Mouse (Mus musculus): ENCODE measurements at regions not wholly inside any gene's neighbourhood (a gene's known extent, or its start where the extent isn't known, plus 50 kb on each side); places are given as distances from the start of the nearest gene placed in this dataset.
"Not testable (repeated sequence)": the region's sequence is repeated elsewhere in the genome, so short reads cannot be mapped to it uniquely, and the experiment has no call there.

DNA sequence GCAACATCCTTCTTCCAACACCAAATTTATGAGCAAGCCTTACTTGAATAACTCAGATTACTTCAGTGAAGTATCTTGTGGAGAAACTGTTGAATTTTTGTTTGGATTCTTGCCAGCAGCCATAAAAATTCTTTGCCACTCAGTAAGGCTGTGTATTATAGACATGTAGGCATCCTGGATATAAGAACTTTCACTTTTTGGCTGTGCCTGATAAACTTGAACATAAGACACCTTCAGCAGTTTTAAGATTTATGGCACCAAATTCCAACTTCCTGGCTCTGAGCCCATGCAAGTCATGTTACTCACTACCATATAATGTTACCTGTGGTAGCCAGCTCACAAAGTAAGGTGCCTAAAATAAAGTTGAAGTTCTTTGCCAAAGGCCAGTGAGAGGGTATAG is 159.3 kb downstream of the Wdr11 start:
- Histone ChIP-seq H3K4me1 (no peaks in the 10 kb centered on the region), H3K4me2 (no peak overlapping the region), H3K9ac (replicated peaks) (no peak overlapping the region), H3K9me3 (replicated peaks) (peaks cover 5% of the 10 kb centered on the region; the same call in 1 of the 2 replicates), H3K27me3 (replicated peaks) (no peaks in the 10 kb centered on the region), H3K4me3 (replicated peaks) (no peak overlapping the region), H3K36me3 (no peaks in the 10 kb centered on the region), H3K27ac (replicated peaks) (no peak overlapping the region)
- ATAC-seq (ENCODE audit: low FRiP score) = no peak

DNA sequence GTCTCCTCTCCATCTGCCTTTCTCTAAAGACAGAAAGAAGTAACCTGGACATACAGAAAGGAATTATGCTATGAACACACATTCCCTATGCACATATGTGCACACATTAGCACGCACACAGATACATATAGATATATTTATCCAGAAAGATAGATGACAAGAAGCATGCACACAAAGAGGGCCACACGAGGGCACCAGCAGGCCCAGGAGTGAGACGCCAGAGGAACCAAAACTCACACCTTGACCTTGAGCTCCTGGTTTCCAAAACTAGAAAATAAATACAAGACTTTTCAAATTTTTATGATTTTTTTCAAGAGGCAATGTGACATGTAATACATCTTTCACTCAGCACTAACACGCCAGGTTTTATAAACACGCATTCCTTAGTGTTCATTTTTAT is 163.1 kb downstream of the Wdr11 start:
- Histone ChIP-seq H3K9ac (replicated peaks) (no peak overlapping the region), H3K27ac (replicated peaks) (no peak overlapping the region), H3K27me3 (replicated peaks) (no peaks in the 10 kb centered on the region), H3K4me3 (replicated peaks) (no peak overlapping the region), H3K36me3 (no peaks in the 10 kb centered on the region), H3K4me1 (no peaks in the 10 kb centered on the region), H3K4me2 (no peak overlapping the region), H3K9me3 (replicated peaks) (no peaks in the 10 kb centered on the region)
- no peak for ATAC-seq (ENCODE audit: low FRiP score)
- 81% methylated on average over 5 of the region's 5 CpGs for WGBS

DNA sequence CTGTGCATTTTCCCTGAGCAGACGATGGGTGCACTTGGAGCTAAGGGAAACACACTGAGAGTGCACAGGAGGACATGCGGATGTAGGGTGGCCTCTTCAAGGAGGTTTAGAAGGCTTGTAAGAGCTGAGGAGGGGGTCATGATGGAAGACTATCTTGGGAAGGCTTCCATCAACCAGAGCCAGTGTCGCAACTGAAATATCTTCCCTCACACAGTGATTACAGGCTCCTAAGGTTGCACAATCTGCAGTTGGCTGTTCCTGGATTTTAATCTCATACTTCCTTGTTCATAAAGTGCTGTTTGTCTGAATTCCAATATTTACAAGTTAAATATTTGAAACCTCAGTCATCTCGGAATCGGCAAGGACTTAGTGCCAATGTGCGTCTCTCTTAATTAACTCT is 164.5 kb downstream of the Wdr11 start:
- H3K27me3 ChIP-seq (replicated peaks) = no peaks in the 10 kb centered on the region
- H3K9ac ChIP-seq (replicated peaks) = no peak overlapping the region
- no peak for ATAC-seq (ENCODE audit: low FRiP score)
- no peaks in the 10 kb centered on the region for H3K36me3 ChIP-seq
- no peak overlapping the region for H3K27ac ChIP-seq (replicated peaks)
- H3K4me3 ChIP-seq (replicated peaks) = no peak overlapping the region
- no peaks in the 10 kb centered on the region for H3K4me1 ChIP-seq
- 92% methylated on average over 6 of the region's 6 CpGs for WGBS
- H3K4me2 ChIP-seq = no peak overlapping the region
- no peaks in the 10 kb centered on the region for H3K9me3 ChIP-seq (replicated peaks)

DNA sequence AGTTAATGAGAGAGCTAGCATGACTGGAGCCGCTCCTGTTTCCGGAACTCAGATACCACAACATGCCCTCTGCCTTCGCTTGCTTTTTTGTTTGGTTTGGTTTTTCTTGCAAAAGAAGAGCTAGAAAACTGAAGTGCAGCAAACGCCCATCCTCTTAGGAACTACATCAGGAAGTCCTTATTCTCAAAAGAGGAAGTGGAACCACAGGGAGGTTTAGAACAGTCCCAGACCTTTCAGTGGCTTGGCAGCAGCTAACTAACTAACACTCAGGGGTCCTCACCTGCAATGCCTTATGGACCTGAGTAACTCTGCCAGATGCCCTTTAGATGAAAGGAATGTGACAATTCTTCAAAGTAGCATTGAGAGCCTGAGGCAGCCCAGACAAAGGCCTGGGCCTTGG is 168.2 kb downstream of the Wdr11 start:
- H3K27ac ChIP-seq (replicated peaks) = no peak overlapping the region
- 83% methylated on average over 4 of the region's 4 CpGs for WGBS
- no peaks in the 10 kb centered on the region for H3K36me3 ChIP-seq
- H3K9me3 ChIP-seq (replicated peaks) = no peaks in the 10 kb centered on the region
- peaks cover 5% of the 10 kb centered on the region; the same call in 1 of the 2 replicates for H3K4me1 ChIP-seq
- H3K27me3 ChIP-seq (replicated peaks) = no peaks in the 10 kb centered on the region
- ATAC-seq (ENCODE audit: low FRiP score) = no peak
- no peak overlapping the region for H3K4me3 ChIP-seq (replicated peaks)
- no peak overlapping the region for H3K4me2 ChIP-seq
- no peak overlapping the region for H3K9ac ChIP-seq (replicated peaks)

DNA sequence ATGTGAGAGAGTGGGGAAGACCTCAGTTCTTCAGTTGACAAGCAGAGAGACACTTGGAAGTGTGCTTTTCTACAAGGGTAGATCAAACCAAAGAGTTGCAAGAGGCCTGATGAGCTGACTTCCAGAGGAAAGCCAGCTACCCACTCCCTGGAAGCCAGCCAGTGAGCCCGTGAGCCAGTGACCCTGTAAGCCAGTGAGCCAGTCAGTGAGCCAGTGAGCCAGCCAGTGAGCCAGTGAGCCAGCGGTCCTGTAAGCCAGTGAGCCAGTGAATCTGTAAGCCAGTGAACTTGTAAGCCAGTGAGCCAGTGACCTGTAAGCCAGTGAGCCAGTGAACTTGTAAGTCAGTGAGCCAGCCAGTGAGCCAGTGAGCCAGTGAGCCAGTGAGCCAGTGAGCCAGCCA is 168.7 kb downstream of the Wdr11 start:
- no peak overlapping the region for H3K4me2 ChIP-seq

DNA sequence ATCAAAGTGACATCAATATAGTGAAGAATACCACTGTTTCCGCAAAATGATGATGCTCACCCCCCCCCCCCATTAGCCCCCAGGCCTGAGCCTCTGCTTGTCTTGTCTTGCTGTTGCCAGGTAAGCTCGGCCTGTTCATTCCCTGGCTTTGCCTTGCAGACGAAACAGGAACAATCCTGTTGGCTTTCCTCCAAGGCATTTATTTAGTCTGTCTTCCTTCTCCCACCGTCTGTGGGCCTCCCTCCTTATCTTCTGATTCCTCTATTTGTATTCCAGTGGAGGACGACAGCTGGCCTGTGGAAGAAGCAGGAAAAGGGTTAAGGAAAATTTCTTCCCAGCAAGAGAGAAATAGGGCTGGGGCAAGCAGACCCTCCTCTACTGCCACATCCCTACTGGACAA is 172.1 kb downstream of the Wdr11 start:
- Histone ChIP-seq H3K4me3 (replicated peaks) (no peak overlapping the region), H3K9ac (replicated peaks) (no peak overlapping the region), H3K9me3 (replicated peaks) (no peaks in the 10 kb centered on the region), H3K4me2 (no peak overlapping the region), H3K27me3 (replicated peaks) (no peaks in the 10 kb centered on the region), H3K4me1 (peaks cover 5% of the 10 kb centered on the region; the same call in 1 of the 2 replicates), H3K36me3 (no peaks in the 10 kb centered on the region), H3K27ac (replicated peaks) (no peak overlapping the region)
- ATAC-seq (ENCODE audit: low FRiP score) = no peak
- WGBS = 34% methylated on average over 5 of the region's 5 CpGs

More for the DNA sequence above, 168.7 kb downstream of the Wdr11 start:
- no peaks in the 10 kb centered on the region for H3K27me3 ChIP-seq (replicated peaks)
- no peak overlapping the region for H3K9ac ChIP-seq (replicated peaks)
- peaks cover 5% of the 10 kb centered on the region; the same call in 1 of the 2 replicates for H3K4me1 ChIP-seq
- no peak for ATAC-seq (ENCODE audit: low FRiP score)
- H3K9me3 ChIP-seq (replicated peaks) = no peaks in the 10 kb centered on the region
- H3K36me3 ChIP-seq = no peaks in the 10 kb centered on the region
- H3K27ac ChIP-seq (replicated peaks) = no peak overlapping the region
- no peak overlapping the region for H3K4me3 ChIP-seq (replicated peaks)
- 86% methylated on average over 2 of the region's 2 CpGs for WGBS

DNA sequence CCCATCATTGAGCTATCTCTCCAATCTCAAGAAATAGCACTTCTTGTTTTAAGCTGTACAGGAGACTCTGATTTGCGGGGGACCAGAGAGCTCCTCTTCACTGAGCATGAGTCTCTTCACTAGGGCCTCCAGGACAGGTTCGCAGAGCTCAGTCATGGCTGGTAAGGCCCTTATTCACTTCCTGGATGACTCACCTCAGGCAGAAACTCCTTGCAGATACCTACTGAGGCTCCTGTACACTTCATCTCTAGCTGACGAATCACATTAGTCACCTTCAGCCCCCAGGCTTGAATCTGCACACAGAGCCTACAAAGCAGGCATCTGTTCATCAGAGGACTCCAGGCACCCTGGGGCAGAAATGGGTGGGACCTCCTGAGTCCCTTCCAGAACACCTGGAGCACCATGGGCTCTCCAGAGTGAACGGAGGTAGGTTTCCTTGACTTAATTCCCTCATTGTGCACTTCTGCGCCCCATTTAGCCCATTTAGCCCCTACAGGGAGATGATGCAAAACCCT is 172.8 kb downstream of the Wdr11 start:
- no peaks in the 10 kb centered on the region for H3K9me3 ChIP-seq (replicated peaks)
- no peaks in the 10 kb centered on the region for H3K36me3 ChIP-seq
- no peak overlapping the region for H3K4me2 ChIP-seq
- H3K4me3 ChIP-seq (replicated peaks) = no peak overlapping the region
- ATAC-seq (ENCODE audit: low FRiP score) = no peak
- H3K27me3 ChIP-seq (replicated peaks) = no peaks in the 10 kb centered on the region
- H3K4me1 ChIP-seq = peaks cover 5% of the 10 kb centered on the region; the same call in 1 of the 2 replicates
- H3K9ac ChIP-seq (replicated peaks) = no peak overlapping the region
- WGBS = 91% methylated on average over 5 of the region's 5 CpGs
- no peak overlapping the region for H3K27ac ChIP-seq (replicated peaks)

DNA sequence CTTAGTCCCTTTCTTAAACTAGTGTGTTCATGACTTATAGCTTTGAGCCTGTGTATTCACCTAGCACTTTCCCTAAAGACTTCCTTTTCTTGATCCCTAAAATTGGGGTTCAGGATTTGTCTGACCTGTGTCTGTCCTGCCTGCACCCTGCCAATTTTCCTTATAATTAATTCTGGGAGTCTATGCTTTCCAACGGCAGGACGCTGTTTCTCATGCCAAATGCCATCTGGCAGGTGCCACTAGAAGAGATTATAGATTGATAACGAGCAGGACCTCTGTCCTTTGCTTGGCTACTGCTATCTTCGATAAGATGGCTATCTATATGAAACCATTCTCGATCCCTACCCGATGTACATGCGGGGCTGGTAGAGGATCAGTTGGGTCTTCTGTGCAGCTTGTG is 174.0 kb downstream of the Wdr11 start:
- no peaks in the 10 kb centered on the region for H3K27me3 ChIP-seq (replicated peaks)
- H3K9me3 ChIP-seq (replicated peaks) = no peaks in the 10 kb centered on the region
- no peak overlapping the region for H3K4me2 ChIP-seq
- no peak overlapping the region for H3K4me3 ChIP-seq (replicated peaks)
- H3K9ac ChIP-seq (replicated peaks) = no peak overlapping the region
- H3K36me3 ChIP-seq = no peaks in the 10 kb centered on the region
- H3K4me1 ChIP-seq = peaks cover 5% of the 10 kb centered on the region; the same call in 1 of the 2 replicates
- WGBS = 84% methylated on average over 7 of the region's 7 CpGs
- no peak for ATAC-seq (ENCODE audit: low FRiP score)
- no peak overlapping the region for H3K27ac ChIP-seq (replicated peaks)

DNA sequence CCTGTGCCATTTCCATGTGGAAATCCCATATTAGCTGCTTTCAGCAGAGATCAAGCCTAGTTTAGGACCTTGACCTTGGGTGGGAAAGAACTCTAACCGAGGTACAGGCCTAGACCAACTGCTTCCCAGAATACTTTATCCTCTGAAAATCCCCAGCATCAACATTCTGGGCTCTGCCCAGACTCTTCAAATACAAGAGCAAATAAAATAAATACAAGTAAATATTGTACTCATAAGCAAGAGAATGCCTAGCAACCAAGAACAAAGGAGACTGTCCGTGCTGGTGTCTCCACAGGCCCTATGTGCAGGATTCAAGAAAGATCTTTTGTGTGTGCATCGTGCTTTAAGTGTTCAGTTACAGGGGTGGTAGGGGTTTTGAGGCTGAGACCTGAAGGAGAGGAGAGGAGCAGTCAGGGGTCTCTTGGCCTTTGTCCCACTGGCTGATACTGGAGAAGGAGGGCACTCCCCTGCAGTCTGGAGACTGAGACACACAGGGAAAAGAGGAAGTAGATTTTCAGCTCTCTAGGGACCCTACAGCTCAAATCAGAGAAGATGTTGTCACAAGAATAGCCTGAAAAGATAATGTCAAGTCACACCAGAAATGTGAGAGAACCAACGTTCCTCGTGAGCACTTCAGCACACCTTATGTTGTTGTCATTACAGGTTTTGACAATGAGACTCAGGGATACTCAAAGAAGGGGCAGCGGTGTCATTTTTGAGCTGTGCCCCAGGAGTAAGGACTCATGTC is 174.6 kb downstream of the Wdr11 start:
- no peaks in the 10 kb centered on the region for H3K36me3 ChIP-seq
- H3K27ac ChIP-seq (replicated peaks) = no peak overlapping the region
- H3K4me2 ChIP-seq = no peak overlapping the region
- no peak overlapping the region for H3K4me3 ChIP-seq (replicated peaks)
- WGBS = 78% methylated on average over 6 of the region's 6 CpGs
- no peak for ATAC-seq (ENCODE audit: low FRiP score)
- peaks cover 5% of the 10 kb centered on the region; the same call in 1 of the 2 replicates for H3K4me1 ChIP-seq
- H3K27me3 ChIP-seq (replicated peaks) = no peaks in the 10 kb centered on the region
- no peaks in the 10 kb centered on the region for H3K9me3 ChIP-seq (replicated peaks)
- no peak overlapping the region for H3K9ac ChIP-seq (replicated peaks)

DNA sequence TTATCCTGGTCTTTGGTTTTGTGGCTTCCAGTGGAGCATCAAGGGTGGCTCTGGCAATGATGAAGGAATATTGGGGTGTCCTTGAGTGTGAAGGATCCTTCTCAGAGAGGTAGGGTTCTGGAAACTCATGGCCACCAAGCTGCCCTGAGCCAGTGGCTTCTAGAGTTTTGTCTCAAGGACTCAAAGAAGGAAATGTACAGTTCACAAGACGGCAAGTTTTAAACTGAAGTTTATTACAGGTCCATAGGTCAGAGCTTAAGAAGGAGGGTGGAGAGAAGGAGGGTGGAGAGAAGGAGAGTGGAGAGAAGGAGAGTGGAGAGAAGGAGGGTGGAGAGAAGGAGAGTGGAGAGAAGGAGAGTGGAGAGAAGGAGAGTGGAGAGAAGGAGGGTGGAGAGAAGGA is 178.0 kb downstream of the Wdr11 start:
- H3K36me3 ChIP-seq; H3K9me3 ChIP-seq (replicated peaks); H3K27ac ChIP-seq (replicated peaks); H3K9ac ChIP-seq (replicated peaks); H3K4me2 ChIP-seq; ATAC-seq (ENCODE audit: low FRiP score); H3K4me3 ChIP-seq (replicated peaks); H3K27me3 ChIP-seq (replicated peaks): not testable (repeated sequence)
- H3K4me1 ChIP-seq = peaks cover 20% of the 10 kb centered on the region
- WGBS = 85% methylated on average over 1 of the region's 1 CpGs

DNA sequence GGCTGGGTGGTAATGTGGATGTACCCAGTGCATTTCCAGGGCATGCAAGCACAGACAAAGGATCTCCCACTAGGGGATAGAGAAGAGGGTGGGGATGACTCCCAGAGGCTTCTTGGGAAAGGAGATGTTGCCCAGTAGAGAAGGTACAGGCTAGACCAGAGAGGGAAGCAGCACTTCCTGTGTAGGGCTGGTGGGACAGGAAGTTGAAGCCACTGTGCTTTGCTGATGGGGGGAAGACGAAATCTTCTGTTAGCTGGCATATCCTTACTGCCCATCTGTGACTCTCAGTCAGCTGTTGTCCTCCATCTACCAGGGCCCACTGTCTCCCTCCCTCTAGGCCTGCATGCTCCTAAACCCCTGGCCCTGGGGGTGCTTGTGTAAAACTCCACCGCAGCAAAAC is 180.2 kb downstream of the Wdr11 start:
- Histone ChIP-seq H3K4me1 (peaks cover 21% of the 10 kb centered on the region), H3K9ac (replicated peaks) (no peak overlapping the region), H3K4me2 (no peak overlapping the region), H3K4me3 (replicated peaks) (no peak overlapping the region), H3K36me3 (no peaks in the 10 kb centered on the region), H3K9me3 (replicated peaks) (no peaks in the 10 kb centered on the region), H3K27ac (replicated peaks) (no peak overlapping the region), H3K27me3 (replicated peaks) (0 out of 2 replicates have a peak, but pooled peaks cover 3% of the 10 kb centered on the region)
- no peak for ATAC-seq (ENCODE audit: low FRiP score)
- WGBS = 82% methylated on average over 2 of the region's 2 CpGs

DNA sequence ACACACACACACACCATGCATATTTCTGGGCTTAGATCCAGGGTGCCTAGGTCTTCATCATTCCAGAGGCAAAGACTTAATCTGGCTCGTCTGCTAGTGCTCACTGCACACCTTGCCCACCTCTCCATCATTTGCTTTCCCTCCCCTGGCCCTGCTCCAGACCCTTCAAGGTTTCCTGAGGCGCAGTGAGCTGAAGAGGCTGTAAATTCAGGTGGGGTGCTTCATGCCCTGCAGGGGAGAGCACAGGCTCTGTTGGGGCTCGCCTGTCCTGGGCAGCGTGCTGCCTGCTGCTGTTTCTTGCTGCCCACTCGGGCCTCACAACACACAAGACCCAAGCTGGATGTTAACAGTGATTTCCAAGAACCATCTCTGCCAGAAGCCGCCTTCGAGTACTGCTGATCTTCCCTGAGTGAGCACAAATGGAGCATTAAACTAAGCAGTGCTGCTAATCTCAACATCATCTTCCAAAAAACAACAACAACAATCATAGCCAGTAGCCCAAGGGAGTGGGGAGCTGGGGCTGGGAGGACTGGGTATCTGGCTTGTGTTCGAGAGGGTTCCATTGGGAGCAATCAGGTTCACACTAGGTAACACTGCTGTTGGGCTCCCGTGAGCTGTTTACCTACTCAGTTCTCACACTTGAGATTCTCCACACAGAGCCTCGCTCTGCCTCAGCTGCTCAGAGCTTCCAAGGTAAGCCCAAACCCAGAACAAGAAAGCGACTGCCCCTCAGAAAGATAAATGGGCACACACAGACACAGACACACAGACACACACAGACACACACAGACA is 181.1 kb downstream of the Wdr11 start:
- H3K9ac ChIP-seq (replicated peaks) = no peak overlapping the region
- 0 out of 2 replicates have a peak overlapping the region, but pooled peaks have one; percentile 24 for H3K27ac ChIP-seq (replicated peaks)
- no peak overlapping the region for H3K4me3 ChIP-seq (replicated peaks)
- H3K27me3 ChIP-seq (replicated peaks) = 0 out of 2 replicates have a peak, but pooled peaks cover 3% of the 10 kb centered on the region
- H3K4me2 ChIP-seq = no peak overlapping the region
- H3K4me1 ChIP-seq = peaks cover 21% of the 10 kb centered on the region
- ATAC-seq (ENCODE audit: low FRiP score) = no peak
- 50% methylated on average over 11 of the region's 11 CpGs for WGBS
- no peaks in the 10 kb centered on the region for H3K9me3 ChIP-seq (replicated peaks)
- no peaks in the 10 kb centered on the region for H3K36me3 ChIP-seq

Measured in neural tube, embryonic 15.5 days (tissue).